Mouse (Mus musculus) neural tube, embryonic 11.5 days (tissue): ENCODE data around the gene Dock11. TPM values are rescaled to one million over a fixed set of nuclear protein-coding genes. Genes with fewer than 3 reads are reported as not detected.

ENCODE experiments used
- ATAC-seq: fragments of 200-750 bp; cut with Nextera tagmentation; 2 replicates; pipeline ENCODE4 v1.8.0; 2017; ENCODE audit warnings: moderate number of reproducible peaks, mild to moderate bottlenecking, moderate TSS enrichment, moderate library complexity; ENCODE audit not compliant: insufficient read depth, low FRiP score, low TSS enrichment
- DNase-seq: peaks from one replicate; pipeline ENCODE4 v3.0.0-alpha.2; 2015; ENCODE audit warnings: low spot score
- H3K27ac ChIP-seq: fragments of 300-500 bp; sonication (generic); 2 replicates; pipeline ENCODE4 v1.5.1; 2014; ENCODE audit warnings: low read depth, mild to moderate bottlenecking, low read length
- H3K27me3 ChIP-seq: fragments of 300-500 bp; sonication (generic); 2 replicates; pipeline ENCODE4 v1.6.1; 2014; ENCODE audit warnings: mild to moderate bottlenecking, low read length, mixed read lengths; ENCODE audit not compliant: control insufficient read depth, insufficient read depth
- H3K36me3 ChIP-seq: fragments of 300-500 bp; sonication (generic); 2 replicates; pipeline ENCODE4 v1.6.1; 2014; ENCODE audit warnings: mild to moderate bottlenecking, low read length, moderate library complexity, mixed read lengths; ENCODE audit not compliant: control insufficient read depth, insufficient read depth
- H3K4me1 ChIP-seq: fragments of 300-500 bp; sonication (generic); 2 replicates; pipeline ENCODE4 v1.6.1; 2014; ENCODE audit warnings: low read length, mixed read lengths; ENCODE audit not compliant: control insufficient read depth, insufficient read depth
- H3K4me2 ChIP-seq: fragments of 300-500 bp; sonication (generic); 2 replicates; pipeline ENCODE4 v1.6.1; 2014; ENCODE audit warnings: low read depth, mild to moderate bottlenecking, moderate library complexity
- H3K4me3 ChIP-seq: fragments of 300-500 bp; sonication (generic); 2 replicates; pipeline ENCODE4 v1.5.1; 2014; ENCODE audit warnings: low read depth, low read length
- H3K9ac ChIP-seq: fragments of 300-500 bp; sonication (generic); 2 replicates; pipeline ENCODE4 v1.6.1; 2014; ENCODE audit warnings: mild to moderate bottlenecking, low read length
- H3K9me3 ChIP-seq: fragments of 300-500 bp; sonication (generic); 2 replicates; pipeline ENCODE4 v1.6.1; 2016; ENCODE audit warnings: low read length; ENCODE audit not compliant: control insufficient read depth
- WGBS: fragments of 180-500 bp; shearing (Covaris S2); extraction: QIAGEN DNeasy Blood & Tissue Kit; methylation state at CpG from one replicate; pipeline ENCODE4 v1.1.7; 2014; 5-methylcytosine and 5-hydroxymethylcytosine counted together
- polyA plus RNA-seq: library from polyadenylated mRNA; unstranded; fragments of >200 nt; fragmentation: Nextera tagmentation; extraction: Ambion mirVana; gene quantifications from 2 replicates; pipeline ENCODE4 v1.2.1, GENCODE M21; 2014

Gene Dock11
- polyA plus RNA-seq, 1 experiment from 2014 or later = 32.0 TPM

DNA sequence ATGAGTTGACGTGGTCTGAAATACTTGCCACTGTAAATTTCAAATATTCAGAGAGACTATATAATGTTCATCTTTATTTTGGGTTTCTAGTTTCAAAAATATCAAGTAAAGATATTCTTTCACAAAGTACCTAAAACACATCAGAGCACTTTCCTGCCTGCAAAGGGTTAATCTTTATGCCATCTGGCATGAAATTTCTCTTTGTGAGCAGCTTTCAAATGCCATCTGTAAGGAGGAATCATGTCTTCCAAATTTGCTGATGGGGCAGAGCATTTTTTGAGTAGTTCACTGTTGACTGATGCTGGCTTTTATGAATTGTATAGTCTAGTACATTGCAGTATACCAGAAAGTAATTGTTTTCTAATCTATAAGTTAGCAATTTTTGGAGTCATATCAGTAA is 80.6 kb downstream of the Dock11 start:
- Histone ChIP-seq H3K36me3 (no peaks in the 10 kb centered on the region), H3K27me3 (no peaks in the 10 kb centered on the region), H3K4me2 (no peak overlapping the region), H3K4me3 (no peak overlapping the region), H3K9me3 (no peaks in the 10 kb centered on the region), H3K27ac (no peak overlapping the region), H3K9ac (no peak overlapping the region), H3K4me1 (no peaks in the 10 kb centered on the region)
- WGBS = 89% methylated on average over 1 of the region's 1 CpGs
- no peak for ATAC-seq
- no peak for DNase-seq

DNA sequence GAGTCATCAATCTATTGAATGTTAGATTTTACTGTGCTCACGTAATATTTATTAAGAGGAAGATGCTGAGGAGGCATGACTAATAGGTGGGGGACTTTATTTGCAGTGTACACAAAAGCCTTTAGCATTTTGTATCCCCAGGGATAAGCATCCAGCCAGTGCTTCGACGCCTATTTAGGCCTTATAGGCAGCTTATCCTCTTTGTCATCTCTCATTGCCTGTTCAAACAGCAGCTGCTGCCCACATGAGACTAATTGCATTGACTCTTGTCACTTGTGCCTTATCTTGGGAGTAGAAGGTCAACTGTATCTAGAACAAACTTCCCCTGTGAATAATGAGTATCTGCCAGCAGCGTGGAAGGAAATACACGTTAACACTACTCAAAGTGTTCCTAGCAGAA is 88.0 kb downstream of the Dock11 start:
- 67% methylated on average over 5 of the region's 5 CpGs for WGBS
- Histone ChIP-seq H3K9me3 (no peaks in the 10 kb centered on the region), H3K4me3 (no peak overlapping the region), H3K4me2 (no peak overlapping the region), H3K27me3 (no peaks in the 10 kb centered on the region), H3K36me3 (no peaks in the 10 kb centered on the region), H3K27ac (no peak overlapping the region), H3K9ac (no peak overlapping the region), H3K4me1 (no peaks in the 10 kb centered on the region)
- ATAC-seq = no peak
- no peak for DNase-seq

DNA sequence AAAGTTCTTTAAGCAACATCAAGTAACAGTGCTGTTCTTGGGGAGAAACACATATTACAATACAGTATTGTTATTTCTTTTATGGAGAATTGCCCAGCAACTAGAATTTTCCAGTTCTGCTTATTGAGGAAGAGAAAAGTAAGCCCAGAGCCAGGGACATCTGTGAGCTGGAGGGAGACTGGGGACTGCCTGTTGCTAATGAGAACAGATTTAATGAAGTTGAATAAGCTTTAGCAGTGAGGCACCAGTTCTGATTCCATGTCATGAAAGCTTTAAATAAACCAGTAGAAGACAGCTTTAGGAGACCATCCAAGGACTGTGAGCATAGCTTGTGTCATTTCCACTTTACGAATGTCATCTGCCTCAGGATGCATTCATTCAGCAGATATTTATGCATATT is 99.3 kb downstream of the Dock11 start:
- Histone ChIP-seq H3K4me3 (no peak overlapping the region), H3K27me3 (no peaks in the 10 kb centered on the region), H3K4me2 (no peak overlapping the region), H3K4me1 (no peaks in the 10 kb centered on the region), H3K36me3 (no peaks in the 10 kb centered on the region), H3K9me3 (no peaks in the 10 kb centered on the region), H3K9ac (no peak overlapping the region), H3K27ac (no peak overlapping the region)
- DNase-seq (no peak), ATAC-seq (no peak)
- 100% methylated on average over 1 of the region's 1 CpGs for WGBS

DNA sequence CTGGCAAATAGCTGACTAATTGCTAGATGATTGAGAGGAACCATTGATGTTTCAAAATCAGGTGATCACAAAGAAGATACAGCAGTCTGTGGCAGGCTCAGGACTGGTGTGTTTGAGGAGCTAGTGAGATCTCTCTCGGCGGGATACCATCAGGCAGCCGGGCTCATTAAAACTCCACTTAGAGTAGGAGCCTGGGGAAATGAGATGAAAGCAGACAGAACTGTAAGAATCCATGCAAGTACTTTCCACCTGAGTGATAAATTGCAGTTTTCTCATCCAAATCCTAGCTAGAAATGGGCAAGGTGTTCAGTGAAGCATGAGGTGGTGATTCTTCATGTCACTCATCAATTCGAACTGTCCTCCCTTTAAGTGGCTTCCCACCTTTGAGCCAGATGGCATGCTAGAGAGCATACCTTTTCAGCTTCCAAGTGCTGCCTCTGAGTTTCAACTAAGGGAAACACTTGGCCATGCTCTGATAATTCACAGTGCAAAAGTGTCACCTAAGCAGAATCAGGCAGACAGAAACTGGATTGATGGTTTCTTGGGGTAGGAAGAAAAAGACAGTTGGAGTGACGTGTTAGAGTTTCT is 102.0 kb downstream of the Dock11 start:
- Histone ChIP-seq H3K27me3 (no peaks in the 10 kb centered on the region), H3K4me1 (no peaks in the 10 kb centered on the region), H3K4me2 (no peak overlapping the region), H3K27ac (no peak overlapping the region), H3K4me3 (no peak overlapping the region), H3K9ac (no peak overlapping the region), H3K9me3 (no peaks in the 10 kb centered on the region), H3K36me3 (no peaks in the 10 kb centered on the region)
- no peak for DNase-seq
- no peak for ATAC-seq
- 83% methylated on average over 5 of the region's 5 CpGs for WGBS

DNA sequence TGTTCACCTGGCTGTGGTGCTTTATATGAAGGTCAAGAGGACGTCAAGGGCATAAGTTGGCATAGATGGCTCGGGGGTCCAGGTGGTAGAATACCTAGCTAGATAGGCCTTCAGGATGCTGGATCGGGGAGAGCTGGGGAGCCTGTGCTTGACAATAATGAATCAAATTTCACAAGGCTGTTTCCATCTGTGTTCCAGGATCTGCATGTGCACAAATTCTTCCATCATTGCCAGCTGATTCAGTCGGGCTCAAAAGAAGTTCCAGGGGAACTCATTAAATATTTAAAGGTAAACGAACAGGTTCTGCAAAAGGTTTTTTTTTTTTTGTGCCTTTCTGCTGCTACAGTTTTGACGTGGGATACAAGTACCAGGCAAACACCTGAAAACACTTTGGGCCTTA is 105.6 kb downstream of the Dock11 start:
- Histone ChIP-seq H3K27ac (no peak overlapping the region), H3K9ac (no peak overlapping the region), H3K36me3 (no peaks in the 10 kb centered on the region), H3K4me1 (no peaks in the 10 kb centered on the region), H3K9me3 (no peaks in the 10 kb centered on the region), H3K4me3 (no peak overlapping the region), H3K4me2 (no peak overlapping the region), H3K27me3 (no peaks in the 10 kb centered on the region)
- DNase-seq = no peak
- WGBS = 83% methylated on average over 6 of the region's 6 CpGs
- ATAC-seq = no peak

DNA sequence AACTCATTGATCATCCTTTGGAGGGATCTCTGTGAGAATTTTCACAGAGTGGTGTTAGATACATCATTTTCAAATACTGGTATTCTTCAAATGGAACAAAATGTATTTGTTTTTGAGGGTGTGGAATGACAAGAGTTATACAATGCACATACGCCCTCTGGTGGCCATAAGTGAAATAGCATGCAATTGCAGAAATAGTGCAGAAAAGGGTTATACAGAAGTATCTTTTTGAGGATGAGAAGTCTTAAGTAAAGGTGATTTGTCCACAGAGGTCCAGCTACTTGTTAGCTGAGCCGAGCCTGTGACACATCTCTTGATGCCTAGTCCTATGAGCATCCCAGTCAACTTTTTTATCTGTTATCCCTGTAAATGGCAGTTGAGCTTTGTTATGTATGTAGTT is 108.4 kb downstream of the Dock11 start:
- H3K9ac ChIP-seq = no peak overlapping the region
- H3K4me1 ChIP-seq = no peaks in the 10 kb centered on the region
- no peak overlapping the region for H3K27ac ChIP-seq
- WGBS = 20% methylated on average over 2 of the region's 2 CpGs
- H3K36me3 ChIP-seq = no peaks in the 10 kb centered on the region
- H3K27me3 ChIP-seq = no peaks in the 10 kb centered on the region
- no peak for DNase-seq
- no peak overlapping the region for H3K4me3 ChIP-seq
- H3K9me3 ChIP-seq = no peaks in the 10 kb centered on the region
- no peak overlapping the region for H3K4me2 ChIP-seq
- no peak for ATAC-seq

DNA sequence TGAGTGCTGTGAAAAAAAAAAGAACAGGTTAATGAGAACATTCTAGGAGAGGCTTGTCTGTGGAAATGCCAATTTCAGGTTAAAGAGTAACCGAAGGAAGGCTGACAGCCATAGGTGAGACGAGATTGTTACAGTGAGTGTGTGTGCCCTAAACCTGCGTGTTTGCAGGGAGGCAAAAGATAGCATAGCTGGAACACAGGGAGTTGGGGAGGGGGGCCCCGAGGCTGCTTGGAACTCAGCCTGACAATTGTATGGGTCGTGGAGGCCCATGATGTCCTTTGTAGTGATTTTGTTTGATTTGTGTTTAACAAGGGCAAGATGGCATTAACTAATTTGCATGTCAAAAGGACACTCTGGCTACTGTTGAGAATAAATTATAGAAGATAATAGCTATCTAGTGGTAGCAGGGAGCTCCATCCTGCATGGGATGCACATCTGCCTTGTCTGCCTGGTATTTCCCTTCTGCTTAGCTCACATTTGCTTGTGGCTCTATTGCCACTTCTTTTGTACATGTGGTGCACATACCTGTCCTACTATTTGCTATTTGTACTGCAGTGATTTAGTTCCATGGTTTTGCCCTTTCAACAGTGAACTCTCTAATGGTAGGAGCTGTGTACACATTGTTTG is 109.3 kb downstream of the Dock11 start:
- Histone ChIP-seq H3K27ac (no peak overlapping the region), H3K27me3 (no peaks in the 10 kb centered on the region), H3K36me3 (no peaks in the 10 kb centered on the region), H3K4me2 (no peak overlapping the region), H3K9ac (no peak overlapping the region), H3K4me1 (no peaks in the 10 kb centered on the region), H3K9me3 (no peaks in the 10 kb centered on the region), H3K4me3 (no peak overlapping the region)
- no peak for DNase-seq
- ATAC-seq = peak; percentile 35
- 54% methylated on average over 5 of the region's 5 CpGs for WGBS

DNA sequence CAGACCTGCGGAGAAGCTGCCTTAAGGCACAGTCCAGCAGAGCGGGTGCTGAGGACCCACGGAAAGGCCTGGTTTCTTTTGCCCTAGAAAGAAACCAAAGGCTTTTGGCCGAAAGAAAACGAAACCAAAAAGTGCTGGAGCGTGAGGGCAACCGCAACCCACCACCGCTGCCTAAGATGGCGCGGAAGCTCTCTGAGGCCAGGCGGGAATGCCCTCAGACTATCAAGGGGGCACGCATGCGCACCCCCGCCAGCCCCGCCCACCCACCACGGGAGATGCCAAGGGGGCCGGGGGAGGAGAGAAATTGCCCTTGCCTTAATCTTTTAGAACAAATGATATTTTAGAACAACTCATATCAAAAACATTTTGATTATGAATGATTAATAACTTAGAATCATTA is 137.0 kb downstream of the Dock11 start:
- DNase-seq (no peak), ATAC-seq (no peak)
- Histone ChIP-seq H3K4me1 (no peaks in the 10 kb centered on the region), H3K27me3 (no peaks in the 10 kb centered on the region), H3K4me2 (no peak overlapping the region), H3K9ac (no peak overlapping the region), H3K27ac (no peak overlapping the region), H3K36me3 (no peaks in the 10 kb centered on the region), H3K9me3 (no peaks in the 10 kb centered on the region), H3K4me3 (no peak overlapping the region)
- WGBS = 84% methylated on average over 17 of the region's 17 CpGs

DNA sequence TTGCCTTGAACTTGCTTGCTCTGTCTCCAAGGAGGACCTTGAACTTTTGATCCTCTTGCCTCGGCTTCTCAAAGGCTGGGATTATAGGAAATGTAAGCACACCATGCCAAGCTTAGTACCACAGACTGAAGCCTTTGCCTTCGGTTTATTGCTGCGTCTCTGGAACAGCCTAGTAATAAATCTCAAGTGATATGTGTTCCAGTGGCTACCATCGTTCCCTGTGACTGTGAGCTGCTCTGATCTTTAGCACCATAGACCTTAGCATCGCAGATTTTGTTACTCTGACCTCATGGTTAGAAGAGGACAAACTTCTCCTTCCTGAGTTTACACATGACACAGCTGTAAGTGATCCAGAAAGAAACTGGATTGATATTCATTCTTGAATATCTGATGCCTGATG is 142.5 kb downstream of the Dock11 start:
- Histone ChIP-seq H3K27me3 (no peaks in the 10 kb centered on the region), H3K4me2 (no peak overlapping the region), H3K9ac (no peak overlapping the region), H3K36me3 (no peaks in the 10 kb centered on the region), H3K9me3 (no peaks in the 10 kb centered on the region), H3K4me1 (no peaks in the 10 kb centered on the region), H3K27ac (no peak overlapping the region), H3K4me3 (no peak overlapping the region)
- no peak for DNase-seq
- ATAC-seq = no peak
- 73% methylated on average over 5 of the region's 5 CpGs for WGBS
